Mouse (Mus musculus): ENCODE measurements around the gene Tmem135.

The Tmem135 gene

DNA sequence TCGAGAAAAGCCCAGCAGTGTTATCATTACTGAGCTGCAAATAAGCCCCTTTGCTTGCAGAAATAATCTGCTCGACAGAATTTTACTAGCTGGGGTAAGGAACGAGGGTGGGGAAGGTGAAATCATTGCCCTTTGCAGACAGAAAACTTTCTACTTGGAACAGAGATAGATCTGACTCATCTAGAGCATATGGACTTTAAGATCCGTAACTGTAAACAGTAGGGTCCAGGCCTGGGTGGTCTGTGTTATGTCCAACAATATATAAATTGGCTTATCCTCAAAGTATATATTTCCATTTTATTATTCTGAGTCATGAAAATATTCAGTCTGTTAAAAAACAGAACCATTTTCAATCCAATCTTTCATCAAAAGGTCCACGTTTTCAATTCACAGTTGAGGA lies 221.1 kb downstream of the Tmem135 start:
- no peak for DNase-seq (ENCODE audit: low read depth, low spot score)

- no peak for DNase-seq (ENCODE audit: low read depth, low spot score)
These were observed 222.7 kb downstream of the Tmem135 start for GRCm38 (mm10) chr7:89181285-89181684.

GRCm38 (mm10) chr7:89178601-89179000 lies 225.4 kb downstream of the Tmem135 start:
- no peak for DNase-seq (ENCODE audit: low read depth, low spot score)

DNA sequence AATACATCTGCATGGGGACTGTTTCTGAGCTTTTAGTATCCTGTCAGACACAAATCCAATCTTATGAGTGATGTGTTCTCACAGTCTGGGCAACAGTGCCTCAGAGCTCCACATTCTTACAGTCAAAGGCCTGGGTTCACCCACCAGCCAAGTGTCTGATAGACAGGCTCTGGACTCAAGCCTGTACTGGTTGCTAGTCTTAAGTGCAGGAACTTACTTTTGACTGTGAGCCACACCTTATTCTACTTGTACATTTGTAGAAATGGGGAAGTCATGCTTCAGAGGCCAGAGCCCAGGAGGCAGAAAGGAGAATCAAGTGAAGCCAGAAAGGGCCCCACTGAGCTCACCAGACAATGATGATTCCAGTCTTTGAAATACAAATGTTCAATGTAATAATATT lies 226.1 kb downstream of the Tmem135 start:
- no peak for DNase-seq (ENCODE audit: low read depth, low spot score)

DNA sequence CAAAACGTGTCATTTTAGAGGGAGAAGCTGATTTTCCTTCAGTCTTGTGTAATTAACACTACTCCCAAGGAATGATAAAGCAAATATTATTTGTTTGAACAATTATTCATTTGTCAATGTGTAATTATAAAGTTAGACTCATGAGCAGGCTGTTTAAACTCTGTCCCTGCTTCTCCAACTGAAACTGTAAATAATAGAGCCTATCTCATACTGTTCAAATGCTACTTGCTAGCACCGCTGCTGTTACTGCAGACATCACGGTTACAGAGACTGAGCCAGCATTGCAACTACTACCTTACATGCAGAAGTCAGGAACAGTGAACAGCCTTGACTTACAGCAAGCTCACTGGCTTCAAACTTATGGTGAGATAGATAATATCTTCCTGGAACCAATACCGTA lies 229.6 kb downstream of the Tmem135 start:
- no peak for DNase-seq (ENCODE audit: low read depth, low spot score)

DNA sequence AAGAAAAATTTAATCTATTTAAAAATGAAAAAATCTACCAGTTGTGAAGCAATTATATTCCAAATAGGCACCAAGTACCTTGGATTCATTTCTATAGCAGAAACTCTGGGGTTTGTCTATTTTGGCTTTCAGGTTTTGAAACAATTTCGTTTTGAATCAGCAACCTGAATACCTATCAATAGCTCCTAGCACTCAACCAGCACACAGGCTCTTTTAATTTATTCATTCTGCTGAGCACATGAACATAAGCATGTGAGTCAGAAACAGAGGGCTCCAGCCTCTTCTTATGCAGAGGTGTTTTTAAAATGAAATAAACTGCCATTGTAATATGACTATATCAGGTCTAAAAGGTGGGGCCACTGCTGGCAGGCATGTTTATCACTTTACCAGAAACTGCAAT lies 231.0 kb downstream of the Tmem135 start:
- peak; percentile 11 for DNase-seq (ENCODE audit: low read depth, low spot score)

- peak; percentile 45 for DNase-seq (ENCODE audit: low read depth, low spot score)
These were observed 232.1 kb downstream of the Tmem135 start for GRCm38 (mm10) chr7:89171790-89172467.

GRCm38 (mm10) chr7:89168606-89169005 lies 235.4 kb downstream of the Tmem135 start:
- DNase-seq (ENCODE audit: low read depth, low spot score), result peak; percentile 89

- no peak for DNase-seq (ENCODE audit: low read depth, low spot score)
These were observed 238.5 kb downstream of the Tmem135 start for GRCm38 (mm10) chr7:89165528-89165927.

DNA sequence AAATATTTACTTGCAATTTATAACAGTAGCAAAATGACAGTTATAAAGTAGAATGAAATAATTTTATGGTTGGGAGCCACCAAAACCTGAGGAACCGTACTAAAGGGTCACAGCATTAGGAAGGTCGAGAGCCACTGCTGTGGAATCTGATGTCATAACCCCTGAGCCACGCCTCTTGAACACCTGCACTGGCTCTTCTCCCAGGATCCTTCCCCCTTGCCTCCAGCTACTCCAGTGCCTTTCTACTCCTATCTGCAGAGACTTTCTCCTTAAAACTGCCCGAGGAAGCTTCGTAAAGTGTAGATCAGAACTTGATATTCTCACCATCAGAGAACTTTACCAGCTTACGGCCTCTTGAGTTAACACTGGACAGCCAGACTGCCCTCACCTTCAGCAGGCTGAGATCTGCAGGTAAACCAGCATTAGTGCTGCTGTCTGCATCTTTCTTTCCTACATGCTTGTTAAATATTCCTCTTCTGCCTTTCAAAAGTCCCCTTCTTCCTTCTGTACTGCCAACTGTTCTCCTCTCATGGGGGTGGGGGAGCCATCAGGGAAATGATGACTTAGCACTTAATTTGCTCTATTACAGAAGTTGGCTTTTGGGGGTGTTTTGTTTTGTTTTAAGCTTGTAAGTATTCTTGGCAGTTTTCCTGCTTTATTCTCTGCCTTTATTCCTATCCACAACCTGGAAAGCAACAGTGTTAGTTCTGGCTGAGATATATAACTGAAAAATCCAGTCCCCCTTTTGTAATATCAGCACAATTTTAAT lies 242.2 kb downstream of the Tmem135 start:
- DNase-seq (ENCODE audit: low read depth, low spot score), result no peak

DNA sequence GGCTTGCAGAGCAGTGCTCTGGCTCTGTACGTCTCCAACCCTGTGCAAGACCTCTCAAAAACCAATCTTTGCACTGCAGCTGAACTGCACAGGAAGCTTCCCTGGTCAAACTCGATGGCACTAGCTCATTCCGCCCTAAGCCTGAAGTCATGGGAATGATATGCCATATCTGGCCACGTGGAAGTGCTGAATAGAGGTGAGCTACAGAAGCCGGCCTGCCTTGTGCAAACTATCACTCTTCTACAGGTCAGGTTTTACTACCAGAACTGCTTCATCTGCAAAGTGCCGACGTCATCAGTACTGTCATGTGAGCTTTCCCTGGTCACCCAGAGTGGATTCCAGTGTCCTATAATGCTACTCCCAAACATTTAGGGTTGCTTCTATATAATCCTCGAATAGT lies 246.7 kb downstream of the Tmem135 start:
- no peak for DNase-seq (ENCODE audit: low read depth, low spot score)

DNA sequence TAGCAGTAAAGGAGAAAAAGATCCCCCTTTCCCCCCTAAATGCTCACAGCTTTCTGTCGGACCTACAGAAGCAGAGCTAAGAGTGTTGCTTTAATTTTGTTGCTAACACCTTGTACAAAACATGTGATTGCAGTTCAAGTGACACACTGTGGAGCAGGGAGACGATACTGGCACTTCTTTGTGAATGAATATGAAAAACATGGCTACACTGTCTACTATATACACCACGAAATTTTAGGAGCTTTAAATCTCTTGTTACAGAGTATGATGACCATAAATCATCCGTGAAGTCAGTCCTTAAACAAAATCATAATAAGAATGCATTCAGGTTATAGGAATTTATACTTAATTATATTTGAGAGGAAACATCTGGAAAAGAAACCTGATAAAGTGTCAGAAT lies 247.4 kb downstream of the Tmem135 start:
- DNase-seq (ENCODE audit: low read depth, low spot score), result no peak

DNA sequence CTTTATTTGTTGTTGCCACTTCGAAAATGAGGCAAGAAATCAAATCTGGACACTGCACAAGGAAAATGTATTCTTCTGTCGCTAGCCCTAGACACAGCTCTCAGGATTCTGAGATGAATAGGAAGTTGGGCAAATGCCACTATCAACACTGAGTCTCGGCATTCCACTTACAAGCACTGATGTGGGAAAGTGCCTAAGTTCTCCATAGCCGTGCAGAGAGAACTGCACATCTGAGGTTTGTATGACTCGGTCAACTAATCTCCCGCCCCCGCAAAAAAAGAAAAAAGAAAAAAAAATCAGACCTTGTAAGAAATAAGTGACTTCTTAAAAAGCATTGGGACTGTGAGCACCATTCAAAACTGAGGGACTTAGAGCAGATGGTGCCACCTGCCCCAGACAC lies 248.3 kb downstream of the Tmem135 start:
- no peak for DNase-seq (ENCODE audit: low read depth, low spot score)

DNA sequence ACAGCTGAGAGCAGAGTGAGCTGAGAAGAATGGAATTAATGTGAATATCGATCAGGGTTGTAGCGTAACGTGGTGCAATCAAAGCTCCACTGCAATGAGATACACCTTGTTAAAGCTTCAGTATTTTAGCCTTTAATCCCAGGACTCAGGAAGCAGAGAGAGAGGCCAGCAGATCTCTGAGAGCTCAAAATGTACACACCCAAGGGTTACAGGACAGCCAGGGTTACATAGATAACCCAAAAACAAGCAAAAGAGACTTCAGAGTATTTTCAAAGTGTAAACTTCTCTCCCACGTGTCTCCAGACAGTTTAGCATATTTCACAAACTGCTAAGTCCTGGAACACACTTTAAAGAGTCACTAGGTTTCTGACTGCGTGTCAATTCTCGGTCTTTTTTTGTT lies 248.8 kb downstream of the Tmem135 start:
- DNase-seq (ENCODE audit: low read depth, low spot score), result no peak

- no peak for DNase-seq (ENCODE audit: low read depth, low spot score)
These were observed 252.7 kb downstream of the Tmem135 start for GRCm38 (mm10) chr7:89151345-89151744.

- DNase-seq (ENCODE audit: low read depth, low spot score), result no peak
These were observed 263.3 kb downstream of the Tmem135 start for GRCm38 (mm10) chr7:89140640-89141300.

GRCm38 (mm10) chr7:89134884-89135511 lies 269.0 kb downstream of the Tmem135 start:
- no peak for DNase-seq (ENCODE audit: low read depth, low spot score)

GRCm38 (mm10) chr7:89126063-89126882 lies 277.7 kb downstream of the Tmem135 start:
- peak; percentile 69 for DNase-seq (ENCODE audit: low read depth, low spot score)

DNA sequence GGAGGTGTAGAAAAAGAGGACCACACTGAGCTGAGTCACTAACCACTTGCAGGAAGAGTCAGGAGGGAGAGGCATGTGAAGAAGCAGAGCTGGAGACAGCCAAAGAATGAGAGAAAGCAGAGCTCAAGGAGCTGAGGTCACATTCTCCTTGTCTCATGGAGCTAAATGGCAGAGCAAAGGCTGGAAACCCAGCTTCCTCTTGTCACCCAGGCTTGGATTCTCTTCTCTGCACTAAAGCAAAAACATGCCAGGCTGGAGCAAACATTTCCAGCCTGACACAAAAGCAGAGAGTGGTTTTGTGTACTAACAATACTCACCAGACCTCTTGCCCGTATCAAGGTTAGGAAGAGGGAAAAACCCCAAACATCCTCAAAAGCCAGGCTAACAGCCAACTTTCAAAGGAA lies 287.8 kb downstream of the Tmem135 start:
- no peak for DNase-seq (ENCODE audit: low read depth, low spot score)

GRCm38 (mm10) chr7:89115633-89116032 lies 288.4 kb downstream of the Tmem135 start:
- no peak for DNase-seq (ENCODE audit: low read depth, low spot score)

GRCm38 (mm10) chr7:89106421-89106820 lies 297.6 kb downstream of the Tmem135 start:
- no peak for DNase-seq (ENCODE audit: low read depth, low spot score)

Data from CD4-positive, CD25-positive, alpha-beta regulatory T cell, adult 2 months (primary cell).